Mouse (Mus musculus): ENCODE measurements at regions not wholly inside any gene's neighbourhood (a gene's known extent, or its start where the extent isn't known, plus 50 kb on each side); places are given as distances from the start of the nearest gene placed in this dataset.

DNA sequence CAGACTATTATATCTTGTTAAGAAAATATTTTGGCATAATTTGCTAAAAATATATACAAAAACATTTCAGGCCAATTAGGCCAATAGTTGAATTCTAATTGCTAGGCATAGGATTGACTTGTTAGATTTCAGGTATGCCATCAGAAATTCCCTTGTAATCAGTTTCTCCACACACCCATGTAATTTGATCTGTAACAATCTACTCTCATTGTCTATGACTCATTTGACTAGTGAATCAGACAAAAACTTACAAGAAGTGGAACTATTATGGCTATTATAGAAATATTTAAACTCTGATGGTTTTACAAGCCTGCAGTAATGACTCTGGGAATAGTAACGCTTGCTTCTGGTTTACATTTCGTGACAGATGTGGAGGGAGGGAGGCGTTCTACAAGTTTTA, 338.9 kb upstream of the Ptbp2 start:
- no peaks in the 10 kb centered on the region for H3K9me3 ChIP-seq (replicated peaks)
- H3K4me2 ChIP-seq: no peak overlapping the region
- ATAC-seq (ENCODE audit: low FRiP score): no peak
- no peaks in the 10 kb centered on the region for H3K36me3 ChIP-seq
- H3K4me3 ChIP-seq (replicated peaks): no peak overlapping the region
- H3K4me1 ChIP-seq: no peaks in the 10 kb centered on the region
- H3K9ac ChIP-seq (replicated peaks): no peak overlapping the region
- H3K27me3 ChIP-seq (replicated peaks): no peaks in the 10 kb centered on the region
- no peak overlapping the region for H3K27ac ChIP-seq (replicated peaks)
- 87% methylated on average over 3 of the region's 3 CpGs for WGBS

DNA sequence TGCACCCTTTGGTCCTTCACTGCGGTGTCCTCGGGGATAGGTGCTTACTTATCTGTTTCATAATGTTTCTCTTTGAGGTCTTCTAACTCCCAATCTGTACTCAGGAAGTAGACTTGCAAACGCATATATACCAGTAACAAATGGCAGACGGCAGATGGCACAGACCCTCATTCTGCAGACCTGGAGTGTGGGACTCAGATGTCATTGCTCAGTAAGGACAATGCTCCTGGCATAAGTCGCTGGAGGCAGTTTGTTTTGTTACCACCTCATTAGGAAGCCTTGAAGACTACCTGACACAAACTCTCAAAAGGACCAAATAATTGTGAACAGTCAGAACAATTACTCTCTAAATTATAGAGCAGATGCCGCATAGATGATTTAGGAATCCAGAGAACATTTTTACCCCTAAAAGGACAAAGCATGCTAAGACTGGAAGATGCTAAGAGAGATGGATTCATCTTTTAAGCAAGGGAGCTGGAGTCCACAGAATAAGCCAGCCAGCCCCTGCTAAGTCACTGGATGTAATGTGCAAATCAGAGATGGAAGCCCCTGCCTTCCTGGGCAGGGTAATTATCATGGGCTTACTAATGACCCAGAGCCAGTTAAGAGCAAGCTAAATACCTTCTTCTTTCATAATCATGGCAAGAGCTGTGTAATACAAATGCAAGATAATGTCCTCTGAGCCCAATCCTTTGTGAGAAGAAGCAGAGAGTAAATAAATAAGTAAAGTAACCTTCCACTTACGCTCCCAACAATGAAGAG, 299.1 kb upstream of the Ptbp2 start:
- no peak overlapping the region for H3K9ac ChIP-seq (replicated peaks)
- no peak overlapping the region for H3K4me3 ChIP-seq (replicated peaks)
- H3K9me3 ChIP-seq (replicated peaks): no peaks in the 10 kb centered on the region
- no peaks in the 10 kb centered on the region for H3K27me3 ChIP-seq (replicated peaks)
- 74% methylated on average over 7 of the region's 7 CpGs for WGBS
- H3K4me2 ChIP-seq: no peak overlapping the region
- no peaks in the 10 kb centered on the region for H3K4me1 ChIP-seq
- no peak for ATAC-seq (ENCODE audit: low FRiP score)
- no peaks in the 10 kb centered on the region for H3K36me3 ChIP-seq
- no peak overlapping the region for H3K27ac ChIP-seq (replicated peaks)

DNA sequence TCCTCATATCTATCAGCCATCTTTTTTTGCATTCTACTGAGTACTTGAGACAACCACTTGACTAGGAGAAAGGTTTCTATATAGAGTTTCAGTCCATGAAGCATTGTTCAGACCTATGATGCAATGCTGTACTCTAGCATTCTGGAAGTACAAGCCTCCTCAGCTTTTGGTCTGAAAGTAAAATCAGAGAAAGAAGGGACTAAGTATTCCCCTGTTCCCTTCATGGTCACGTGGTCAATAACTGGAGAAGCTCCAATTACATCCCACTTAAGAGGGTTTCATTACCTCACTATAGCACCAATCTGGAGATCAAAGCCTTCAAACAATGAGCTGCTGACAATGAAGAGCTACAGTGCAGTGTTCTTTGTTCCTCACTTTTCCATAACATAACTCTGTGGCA, 289.3 kb upstream of the Ptbp2 start:
- no peak overlapping the region for H3K27ac ChIP-seq (replicated peaks)
- no peak overlapping the region for H3K9ac ChIP-seq (replicated peaks)
- no peak overlapping the region for H3K4me3 ChIP-seq (replicated peaks)
- H3K4me1 ChIP-seq: no peaks in the 10 kb centered on the region
- no peaks in the 10 kb centered on the region for H3K27me3 ChIP-seq (replicated peaks)
- WGBS: 3% methylated on average over 1 of the region's 1 CpGs
- H3K4me2 ChIP-seq: no peak overlapping the region
- no peak for ATAC-seq (ENCODE audit: low FRiP score)
- no peaks in the 10 kb centered on the region for H3K9me3 ChIP-seq (replicated peaks)
- H3K36me3 ChIP-seq: no peaks in the 10 kb centered on the region

DNA sequence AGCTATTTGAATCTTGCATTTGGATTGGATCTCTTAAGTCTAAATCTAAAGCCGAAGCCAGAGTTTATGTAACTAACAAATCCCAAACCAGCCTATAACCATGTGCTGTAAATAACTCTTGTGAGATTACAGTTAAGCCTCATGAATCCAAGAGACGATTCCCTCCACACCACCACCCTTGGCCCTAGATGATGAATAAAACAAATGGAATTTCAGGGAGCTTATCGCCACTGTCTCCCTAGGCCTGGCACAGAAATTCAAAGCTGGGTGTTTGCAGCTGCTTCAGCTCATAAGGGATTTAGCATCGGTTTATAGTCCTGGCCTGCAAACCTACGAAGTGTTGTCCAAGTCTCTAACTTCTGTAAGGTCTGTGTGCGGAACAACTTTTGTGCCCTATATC, 281.4 kb upstream of the Ptbp2 start:
- no peaks in the 10 kb centered on the region for H3K27me3 ChIP-seq (replicated peaks)
- WGBS: 89% methylated on average over 6 of the region's 6 CpGs
- H3K4me1 ChIP-seq: no peaks in the 10 kb centered on the region
- H3K9ac ChIP-seq (replicated peaks): no peak overlapping the region
- no peak overlapping the region for H3K27ac ChIP-seq (replicated peaks)
- ATAC-seq (ENCODE audit: low FRiP score): no peak
- no peaks in the 10 kb centered on the region for H3K36me3 ChIP-seq
- no peak overlapping the region for H3K4me2 ChIP-seq
- no peaks in the 10 kb centered on the region for H3K9me3 ChIP-seq (replicated peaks)
- no peak overlapping the region for H3K4me3 ChIP-seq (replicated peaks)

DNA sequence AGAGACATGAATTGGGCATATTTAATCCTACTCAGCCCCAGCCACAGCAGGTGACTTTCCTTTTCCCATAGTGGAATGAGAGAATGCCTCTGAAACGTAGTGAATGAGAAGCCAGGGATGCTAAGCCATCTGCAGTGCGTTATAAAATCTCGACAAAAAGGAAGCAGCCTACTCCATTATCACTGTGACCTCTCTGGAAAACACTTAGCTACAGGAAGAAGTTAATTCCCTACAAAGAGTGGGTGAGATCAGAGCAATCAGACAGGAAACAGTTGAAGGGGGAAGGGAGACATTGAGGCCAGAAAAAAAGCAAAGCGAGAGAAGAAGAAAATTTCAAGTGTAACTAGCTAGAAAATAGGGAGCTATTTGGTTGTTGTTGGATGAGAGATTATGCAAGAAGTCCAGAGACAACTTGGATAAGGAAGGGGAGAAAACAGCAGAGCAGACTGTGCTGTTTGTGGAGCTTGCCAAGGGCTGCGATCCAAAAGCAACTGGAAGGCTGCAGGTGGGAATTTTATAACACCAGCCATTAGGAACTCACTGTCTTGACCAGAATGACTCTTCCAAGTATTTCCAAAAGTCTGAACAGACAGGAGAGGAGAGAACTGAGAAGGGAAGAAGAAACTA, 280.7 kb upstream of the Ptbp2 start:
- 29% methylated on average over 5 of the region's 5 CpGs for WGBS
- no peaks in the 10 kb centered on the region for H3K36me3 ChIP-seq
- H3K4me3 ChIP-seq (replicated peaks): no peak overlapping the region
- no peaks in the 10 kb centered on the region for H3K27me3 ChIP-seq (replicated peaks)
- no peaks in the 10 kb centered on the region for H3K9me3 ChIP-seq (replicated peaks)
- no peak for ATAC-seq (ENCODE audit: low FRiP score)
- no peak overlapping the region for H3K4me2 ChIP-seq
- no peaks in the 10 kb centered on the region for H3K4me1 ChIP-seq
- H3K9ac ChIP-seq (replicated peaks): no peak overlapping the region
- no peak overlapping the region for H3K27ac ChIP-seq (replicated peaks)

DNA sequence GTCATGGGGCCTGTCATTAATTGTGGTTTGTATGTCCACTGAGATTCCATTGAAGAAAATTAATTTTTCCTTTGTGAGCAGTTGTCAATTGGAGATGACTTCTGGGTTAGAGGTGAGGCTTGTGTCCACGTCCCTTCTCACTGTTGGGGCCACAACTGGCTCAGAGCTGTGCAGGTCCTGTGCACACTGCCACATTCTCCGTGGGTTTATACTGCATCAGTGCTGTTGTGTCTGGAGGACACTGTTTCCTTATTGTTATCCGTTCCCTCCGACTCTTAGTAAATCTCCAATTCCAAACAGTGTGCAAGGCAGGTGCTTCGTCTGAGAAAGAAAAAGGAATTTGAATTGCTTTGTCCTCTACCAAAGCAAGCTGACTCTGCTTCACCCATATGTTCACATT, 278.0 kb upstream of the Ptbp2 start:
- Histone ChIP-seq H3K27me3 (replicated peaks) (no peaks in the 10 kb centered on the region), H3K4me3 (replicated peaks) (no peak overlapping the region), H3K27ac (replicated peaks) (no peak overlapping the region), H3K4me1 (no peaks in the 10 kb centered on the region), H3K9ac (replicated peaks) (no peak overlapping the region), H3K9me3 (replicated peaks) (no peaks in the 10 kb centered on the region), H3K4me2 (no peak overlapping the region), H3K36me3 (no peaks in the 10 kb centered on the region)
- WGBS: 73% methylated on average over 5 of the region's 5 CpGs
- no peak for ATAC-seq (ENCODE audit: low FRiP score)

DNA sequence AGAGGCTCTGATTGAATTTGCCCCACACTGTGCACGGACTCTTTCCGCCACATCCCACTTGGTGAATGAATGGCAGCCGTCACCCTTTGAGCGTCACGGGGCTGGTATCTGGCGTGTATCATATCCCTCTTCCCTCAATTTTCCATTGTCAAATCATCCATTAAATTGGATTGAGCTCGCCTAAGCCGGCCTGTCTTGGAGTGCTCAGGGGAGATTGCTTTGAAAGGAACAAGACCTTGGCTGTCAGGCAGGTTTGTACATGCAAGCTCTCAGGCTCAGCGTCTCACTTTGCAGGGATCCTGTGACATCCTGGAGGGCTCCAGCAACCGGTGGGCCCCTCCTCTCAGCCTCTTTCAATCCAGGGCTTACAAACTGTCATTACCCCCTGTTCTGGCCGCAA, 275.7 kb upstream of the Ptbp2 start:
- H3K9ac ChIP-seq (replicated peaks): no peak overlapping the region
- H3K4me3 ChIP-seq (replicated peaks): no peak overlapping the region
- no peaks in the 10 kb centered on the region for H3K9me3 ChIP-seq (replicated peaks)
- no peak overlapping the region for H3K27ac ChIP-seq (replicated peaks)
- H3K4me1 ChIP-seq: no peaks in the 10 kb centered on the region
- WGBS: 65% methylated on average over 11 of the region's 11 CpGs
- no peaks in the 10 kb centered on the region for H3K36me3 ChIP-seq
- no peaks in the 10 kb centered on the region for H3K27me3 ChIP-seq (replicated peaks)
- no peak for ATAC-seq (ENCODE audit: low FRiP score)
- no peak overlapping the region for H3K4me2 ChIP-seq

DNA sequence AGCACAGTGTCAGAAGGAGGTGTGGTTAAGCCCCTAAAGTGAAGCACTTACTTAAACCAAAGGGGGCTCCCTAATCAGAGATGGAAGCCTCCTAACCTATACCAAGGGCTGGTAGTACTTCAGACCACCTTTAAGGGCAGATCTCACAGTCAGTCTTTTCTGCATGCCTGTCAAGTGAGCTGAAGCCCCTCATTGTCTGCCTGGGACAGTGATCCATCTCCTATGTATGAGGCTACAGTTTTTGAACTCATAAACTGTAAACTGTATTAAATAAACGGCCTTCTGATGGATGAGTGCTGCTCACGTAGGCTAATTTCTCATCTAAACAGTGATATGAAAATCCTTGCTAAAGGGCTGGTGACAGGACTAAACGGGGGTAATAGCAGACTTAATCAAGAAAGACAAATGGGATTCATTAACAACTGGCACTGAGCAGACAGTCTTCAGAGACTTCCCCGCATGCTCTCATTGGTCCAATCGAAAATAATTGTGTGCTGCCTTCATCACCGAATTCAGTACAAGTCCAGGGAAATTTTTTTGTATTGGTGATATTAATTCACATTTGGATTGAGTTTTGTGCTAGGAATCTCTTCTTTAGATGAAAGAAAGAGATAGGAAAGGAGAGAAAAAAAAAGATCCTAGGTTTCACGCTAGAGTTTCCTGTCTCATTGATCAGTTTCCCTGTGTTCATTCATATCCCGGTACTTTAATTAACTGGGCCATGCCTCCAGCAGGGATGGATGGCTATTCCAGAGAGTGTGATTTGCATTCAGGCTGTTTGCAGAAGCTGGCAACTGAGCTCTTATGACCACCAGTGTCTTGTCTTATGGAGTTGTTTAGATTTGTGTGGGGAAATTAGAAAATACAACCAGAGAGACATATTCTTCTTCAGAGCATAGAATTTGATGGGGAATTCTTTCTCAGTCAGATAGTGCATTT, 271.2 kb upstream of the Ptbp2 start:
- Histone ChIP-seq H3K27me3 (replicated peaks) (no peaks in the 10 kb centered on the region), H3K9me3 (replicated peaks) (no peaks in the 10 kb centered on the region), H3K36me3 (no peaks in the 10 kb centered on the region), H3K4me1 (no peaks in the 10 kb centered on the region), H3K27ac (replicated peaks) (no peak overlapping the region), H3K4me2 (peak overlapping the region; percentile 11; the same call in 1 of the 2 replicates), H3K4me3 (replicated peaks) (no peak overlapping the region), H3K9ac (replicated peaks) (no peak overlapping the region)
- ATAC-seq (ENCODE audit: low FRiP score): peak; percentile 68; the same call in 1 of the 2 replicates
- 30% methylated on average over 8 of the region's 8 CpGs for WGBS

DNA sequence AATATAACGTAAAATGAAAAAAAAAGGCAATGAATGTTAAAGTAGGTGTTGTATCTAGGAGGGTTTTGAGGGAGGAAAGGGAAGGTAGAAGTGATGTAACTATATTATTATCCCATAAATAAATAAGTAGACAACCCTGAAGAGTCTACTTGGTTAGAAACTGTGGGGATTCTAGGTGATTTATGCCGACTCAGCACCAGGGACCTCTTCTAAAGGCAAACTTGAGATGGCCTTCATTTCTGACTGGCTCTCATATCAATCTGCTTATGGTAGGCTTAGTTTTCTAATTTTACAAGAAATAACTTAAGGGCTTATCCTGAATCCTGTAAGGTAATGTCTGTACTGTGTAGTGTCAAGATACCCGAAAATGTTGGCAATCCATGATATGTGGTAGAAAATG, 263.0 kb upstream of the Ptbp2 start:
- Histone ChIP-seq H3K4me2 (no peak overlapping the region), H3K4me3 (replicated peaks) (no peak overlapping the region), H3K36me3 (no peaks in the 10 kb centered on the region), H3K9me3 (replicated peaks) (no peaks in the 10 kb centered on the region), H3K27ac (replicated peaks) (no peak overlapping the region), H3K9ac (replicated peaks) (no peak overlapping the region), H3K4me1 (no peaks in the 10 kb centered on the region), H3K27me3 (replicated peaks) (no peaks in the 10 kb centered on the region)
- 93% methylated on average over 3 of the region's 3 CpGs for WGBS
- no peak for ATAC-seq (ENCODE audit: low FRiP score)

DNA sequence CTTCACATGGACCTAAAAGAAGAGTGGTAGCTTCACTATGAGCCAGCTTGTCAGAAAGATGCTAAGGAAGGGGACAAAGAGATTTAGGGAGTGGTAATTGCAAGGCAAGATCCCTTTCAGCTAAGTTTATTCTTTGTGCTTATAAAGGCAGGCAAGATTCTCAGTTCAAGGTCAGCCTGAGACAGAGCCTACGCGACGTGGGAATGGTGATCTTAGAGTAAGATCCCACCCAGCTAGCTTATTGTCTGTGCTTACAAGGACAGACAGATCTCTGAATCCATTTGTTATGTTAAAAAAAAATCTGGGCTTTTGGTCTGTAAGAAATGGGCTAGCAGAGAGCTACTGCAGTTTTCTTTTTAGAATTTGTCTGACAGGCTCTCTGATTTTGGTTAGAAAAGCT, 253.3 kb upstream of the Ptbp2 start:
- H3K9me3 ChIP-seq (replicated peaks): no peaks in the 10 kb centered on the region
- H3K4me2 ChIP-seq: no peak overlapping the region
- H3K4me1 ChIP-seq: no peaks in the 10 kb centered on the region
- H3K27me3 ChIP-seq (replicated peaks): no peaks in the 10 kb centered on the region
- H3K9ac ChIP-seq (replicated peaks): no peak overlapping the region
- no peaks in the 10 kb centered on the region for H3K36me3 ChIP-seq
- ATAC-seq (ENCODE audit: low FRiP score): no peak
- H3K4me3 ChIP-seq (replicated peaks): no peak overlapping the region
- no peak overlapping the region for H3K27ac ChIP-seq (replicated peaks)
- 96% methylated on average over 3 of the region's 3 CpGs for WGBS

DNA sequence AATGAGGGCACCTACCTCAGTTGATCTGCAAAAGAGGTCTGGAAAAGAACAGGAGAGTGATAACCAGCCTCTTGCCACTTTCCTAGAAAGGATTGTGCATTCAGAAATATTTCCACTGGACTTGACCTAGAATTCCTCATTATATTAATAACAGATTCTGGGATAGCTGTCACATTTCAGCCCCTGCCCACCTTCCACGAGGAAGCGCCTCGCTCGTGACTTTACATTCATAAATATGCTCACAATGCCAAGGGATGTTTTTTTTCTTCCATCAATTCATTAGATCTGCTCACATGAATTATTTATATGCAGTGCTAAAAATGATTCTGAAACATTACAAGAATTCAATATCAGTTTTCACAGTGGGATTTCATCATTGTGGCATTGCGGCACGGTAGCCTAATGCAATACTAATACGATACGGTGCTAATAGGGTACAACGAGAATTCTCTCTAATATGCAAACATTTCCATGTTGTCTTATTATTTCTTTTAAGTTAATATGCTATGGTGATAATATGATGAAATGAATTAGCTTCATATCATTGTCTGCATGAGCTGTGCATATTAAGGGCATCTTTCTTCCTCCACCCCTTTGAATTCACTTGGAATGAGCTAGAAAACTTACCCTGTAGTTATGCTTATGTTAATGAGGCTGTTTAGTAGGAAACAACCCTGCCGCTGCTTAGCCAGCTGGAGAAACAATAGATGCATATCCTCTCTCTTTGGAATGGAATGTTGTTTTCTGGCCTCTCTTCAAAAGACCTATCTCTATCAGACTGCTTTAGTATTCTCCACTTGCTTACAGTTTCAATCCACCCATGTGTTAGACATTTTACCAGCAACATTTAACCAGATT, 235.8 kb upstream of the Ptbp2 start:
- 47% methylated on average over 10 of the region's 10 CpGs for WGBS
- H3K36me3 ChIP-seq: no peaks in the 10 kb centered on the region
- no peak overlapping the region for H3K27ac ChIP-seq (replicated peaks)
- ATAC-seq (ENCODE audit: low FRiP score): no peak
- H3K4me2 ChIP-seq: peak overlapping the region; percentile 17; the same call in 1 of the 2 replicates
- no peaks in the 10 kb centered on the region for H3K27me3 ChIP-seq (replicated peaks)
- H3K4me1 ChIP-seq: no peaks in the 10 kb centered on the region
- no peaks in the 10 kb centered on the region for H3K9me3 ChIP-seq (replicated peaks)
- H3K9ac ChIP-seq (replicated peaks): no peak overlapping the region
- H3K4me3 ChIP-seq (replicated peaks): no peak overlapping the region

Data from neural tube, embryonic 15.5 days (tissue).